Mouse (Mus musculus) intestine, postnatal 0 days (tissue): ENCODE results near the gene Lalba. TPM values are rescaled to one million over a fixed set of nuclear protein-coding genes. Genes with fewer than 3 reads are reported as not detected.

Source experiments
- ATAC-seq: fragments of 200-750 bp; cut with Nextera tagmentation; 2 replicates; pipeline ENCODE4 v1.8.0; 2017; ENCODE audit warnings: mild to moderate bottlenecking, moderate TSS enrichment, moderate library complexity
- H3K27ac ChIP-seq: fragments of 300-500 bp; sonication (generic); 2 replicates; pipeline ENCODE4 v1.5.1; 2014; ENCODE audit warnings: mild to moderate bottlenecking, low read depth, low read length, moderate library complexity
- H3K27me3 ChIP-seq: fragments of 300-500 bp; sonication (generic); replicated peaks from 2 replicates; pipeline ENCODE4 v1.6.1; 2014; ENCODE audit warnings: low read length, mixed read lengths; ENCODE audit not compliant: control insufficient read depth, insufficient read depth
- H3K36me3 ChIP-seq: fragments of 300-500 bp; sonication (generic); 2 replicates; pipeline ENCODE4 v1.6.1; 2014; ENCODE audit warnings: mild to moderate bottlenecking, moderate library complexity; ENCODE audit not compliant: control insufficient read depth, insufficient read depth
- H3K4me1 ChIP-seq: fragments of 300-500 bp; sonication (generic); replicated peaks from 2 replicates; pipeline ENCODE4 v1.6.1; 2014; ENCODE audit warnings: antibody characterized with exemption, low read length, mixed read lengths; ENCODE audit not compliant: control insufficient read depth, insufficient read depth
- H3K4me2 ChIP-seq: fragments of 300-500 bp; sonication (generic); replicated peaks from 2 replicates; pipeline ENCODE4 v1.6.1; 2014; ENCODE audit warnings: low read depth, mild to moderate bottlenecking, moderate library complexity
- H3K4me3 ChIP-seq: fragments of 300-500 bp; sonication (generic); 2 replicates; pipeline ENCODE4 v1.5.1; 2014; ENCODE audit warnings: low read depth, low read length
- H3K9ac ChIP-seq: fragments of 300-500 bp; sonication (generic); 2 replicates; pipeline ENCODE4 v1.6.1; 2014; ENCODE audit warnings: mild to moderate bottlenecking, low read depth, low read length
- H3K9me3 ChIP-seq: fragments of 300-500 bp; sonication (generic); 2 replicates; pipeline ENCODE4 v1.6.1; 2016; ENCODE audit warnings: mixed run types; ENCODE audit not compliant: control insufficient read depth
- CTCF ChIP-seq: sonication (generic); IDR thresholded peaks from 2 replicates; pipeline ENCODE4 v1.5.1; 2016; ENCODE audit warnings: low read depth, mild to moderate bottlenecking, control low read depth, antibody characterized with exemption, moderate library complexity
- WGBS: fragments of 180-500 bp; shearing (Covaris S2); extraction: QIAGEN DNeasy Blood & Tissue Kit; methylation state at CpG from one replicate; pipeline ENCODE4 v1.1.7; 2014; 5-methylcytosine and 5-hydroxymethylcytosine counted together
- polyA plus RNA-seq: library from polyadenylated mRNA; unstranded; fragments of >200 nt; fragmentation: Nextera tagmentation; extraction: Ambion mirVana; gene quantifications from 2 replicates; pipeline ENCODE4 v1.2.1, GENCODE M21; 2015

The Lalba gene
- polyA plus RNA-seq, 1 experiment from 2014 or later, result 0.56 TPM

GRCm38 (mm10) chr15:98511386-98511928, 28.9 kb upstream of the Lalba start:
- no peak for ATAC-seq
- Histone ChIP-seq H3K4me2 (peak overlapping the region; percentile 49), H3K9me3 (no peaks in the 10 kb centered on the region), H3K9ac (no peak overlapping the region), H3K27me3 (peaks cover 7% of the 10 kb centered on the region; the same call in 1 of the 2 replicates), H3K4me3 (no peak overlapping the region), H3K36me3 (no peaks in the 10 kb centered on the region), H3K27ac (no peak overlapping the region), H3K4me1 (no peaks in the 10 kb centered on the region)
- no peak for TF ChIP-seq CTCF
- 72% methylated on average over 13 of the region's 13 CpGs for WGBS

- H3K27me3 ChIP-seq, result peaks cover 7% of the 10 kb centered on the region; the same call in 1 of the 2 replicates
- no peak for ATAC-seq
- no peaks in the 10 kb centered on the region for H3K36me3 ChIP-seq
- peak overlapping the region; percentile 49 for H3K4me2 ChIP-seq
- 22% methylated on average over 25 of the region's 25 CpGs for WGBS
- H3K9ac ChIP-seq, result no peak overlapping the region
- no peak overlapping the region for H3K4me3 ChIP-seq
- H3K27ac ChIP-seq, result no peak overlapping the region
- H3K4me1 ChIP-seq, result no peaks in the 10 kb centered on the region
- no peaks in the 10 kb centered on the region for H3K9me3 ChIP-seq
- peak; percentile 89 for TF ChIP-seq CTCF
Measured at GRCm38 (mm10) chr15:98510438-98511385, 28.2 kb upstream of the Lalba start.

DNA sequence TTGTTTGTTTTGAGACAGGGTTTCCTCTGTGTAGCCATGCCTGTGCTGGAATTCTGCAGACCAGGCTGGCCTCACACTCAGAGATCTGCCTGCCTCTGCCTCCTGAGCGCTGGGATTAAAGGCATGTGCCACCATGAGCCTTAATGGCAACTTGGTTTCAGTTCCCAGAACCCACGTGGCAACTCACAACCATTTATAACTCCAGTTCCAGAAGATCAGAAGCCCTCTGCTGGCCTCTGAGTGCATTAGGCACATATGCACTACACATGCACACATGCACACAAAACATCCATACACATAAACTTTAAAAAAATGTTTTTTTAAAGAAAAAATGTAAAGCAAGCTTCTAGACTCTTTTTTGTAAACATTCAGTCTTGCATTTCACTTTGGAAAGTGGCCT, 26.9 kb upstream of the Lalba start:
- H3K9me3 ChIP-seq, result no peaks in the 10 kb centered on the region
- 49% methylated on average over 2 of the region's 2 CpGs for WGBS
- no peak overlapping the region for H3K4me3 ChIP-seq
- no peak for TF ChIP-seq CTCF
- no peak for ATAC-seq
- no peak overlapping the region for H3K4me2 ChIP-seq
- H3K36me3 ChIP-seq, result no peaks in the 10 kb centered on the region
- peaks cover 7% of the 10 kb centered on the region; the same call in 1 of the 2 replicates for H3K27me3 ChIP-seq
- H3K27ac ChIP-seq, result no peak overlapping the region
- no peak overlapping the region for H3K9ac ChIP-seq
- H3K4me1 ChIP-seq, result no peaks in the 10 kb centered on the region

DNA sequence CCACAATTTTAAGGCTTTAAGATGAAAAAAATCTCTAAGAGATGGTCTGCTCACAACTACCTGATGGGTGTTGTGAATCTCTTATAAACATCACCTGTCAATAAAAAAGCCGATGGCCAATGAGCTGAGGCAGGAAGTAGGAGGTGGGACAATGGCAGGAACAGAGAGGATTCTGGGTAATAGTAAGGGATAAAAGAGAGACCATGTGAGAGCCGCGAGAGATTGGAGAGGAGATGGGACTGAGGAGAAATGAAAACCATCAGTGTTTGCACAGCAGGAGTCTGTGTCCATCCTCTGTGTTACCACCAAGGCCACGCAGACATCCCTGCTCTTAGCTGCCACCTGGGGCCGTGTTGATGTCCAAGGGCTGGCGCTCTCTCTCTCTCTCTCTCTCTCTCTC, 24.8 kb upstream of the Lalba start:
- H3K9ac ChIP-seq, result no peak overlapping the region
- TF ChIP-seq CTCF, result no peak
- no peaks in the 10 kb centered on the region for H3K4me1 ChIP-seq
- no peak overlapping the region for H3K4me2 ChIP-seq
- no peaks in the 10 kb centered on the region for H3K9me3 ChIP-seq
- no peak for ATAC-seq
- H3K27me3 ChIP-seq, result peaks cover 7% of the 10 kb centered on the region; the same call in 1 of the 2 replicates
- no peak overlapping the region for H3K27ac ChIP-seq
- 91% methylated on average over 6 of the region's 6 CpGs for whole genome bisulfite sequencing
- no peaks in the 10 kb centered on the region for H3K36me3 ChIP-seq
- no peak overlapping the region for H3K4me3 ChIP-seq

- no peak for ATAC-seq
- Histone ChIP-seq H3K9me3 (no peaks in the 10 kb centered on the region), H3K27me3 (peaks cover 6% of the 10 kb centered on the region; the same call in 1 of the 2 replicates), H3K9ac (no peak overlapping the region), H3K4me3 (no peak overlapping the region), H3K27ac (no peak overlapping the region), H3K36me3 (no peaks in the 10 kb centered on the region), H3K4me2 (no peak overlapping the region), H3K4me1 (no peaks in the 10 kb centered on the region)
- no peak for TF ChIP-seq CTCF
- 74% methylated on average over 9 of the region's 9 CpGs for WGBS
Measured at GRCm38 (mm10) chr15:98506253-98506957, 23.9 kb upstream of the Lalba start.

- WGBS, result 17% methylated on average over 18 of the region's 18 CpGs
- no peak for ATAC-seq
- Histone ChIP-seq H3K4me3 (no peak overlapping the region), H3K4me2 (no peak overlapping the region), H3K27me3 (no peaks in the 10 kb centered on the region), H3K9me3 (no peaks in the 10 kb centered on the region), H3K27ac (no peak overlapping the region), H3K36me3 (no peaks in the 10 kb centered on the region), H3K4me1 (no peaks in the 10 kb centered on the region), H3K9ac (no peak overlapping the region)
- peak; percentile 83 for TF ChIP-seq CTCF
Measured at GRCm38 (mm10) chr15:98504514-98504913, 22.0 kb upstream of the Lalba start.
